Mouse (Mus musculus) heart, embryonic 10.5 days (tissue): ENCODE measurements around the gene Kank2. TPM values are rescaled to one million over a fixed set of nuclear protein-coding genes. Genes with fewer than 3 reads are reported as not detected.
"Not testable (repeated sequence)": the region's sequence is repeated elsewhere in the genome, so short reads cannot be mapped to it uniquely, and the experiment has no call there.

Experiments
- DNase-seq: peaks from one replicate; pipeline ENCODE4 v3.0.0-alpha.2; 2017; ENCODE audit warnings: low spot score
- H3K27ac ChIP-seq: fragments of 300-500 bp; sonication (generic); 2 replicates; pipeline ENCODE4 v1.5.1; 2016; ENCODE audit warnings: mild to moderate bottlenecking
- H3K27me3 ChIP-seq: fragments of 300-500 bp; sonication (generic); 2 replicates; pipeline ENCODE4 v1.6.1; 2016; ENCODE audit warnings: mild to moderate bottlenecking; ENCODE audit not compliant: poor library complexity, insufficient read depth, severe bottlenecking
- H3K36me3 ChIP-seq: fragments of 300-500 bp; sonication (generic); 2 replicates; pipeline ENCODE4 v1.6.1; 2016; ENCODE audit warnings: mild to moderate bottlenecking, moderate library complexity
- H3K4me1 ChIP-seq: fragments of 300-500 bp; sonication (generic); 2 replicates; pipeline ENCODE4 v1.6.1; 2016; ENCODE audit warnings: mild to moderate bottlenecking
- H3K4me3 ChIP-seq: fragments of 300-500 bp; sonication (generic); 2 replicates; pipeline ENCODE4 v1.5.1; 2016; ENCODE audit warnings: mild to moderate bottlenecking, moderate library complexity
- H3K9me3 ChIP-seq: fragments of 300-500 bp; sonication (generic); 2 replicates; pipeline ENCODE4 v1.6.1; 2016; ENCODE audit warnings: mild to moderate bottlenecking, moderate library complexity
- WGBS: fragments of 180-500 bp; shearing (Covaris S2); methylation state at CpG from one replicate; pipeline ENCODE4 v1.1.7; 2016; 5-methylcytosine and 5-hydroxymethylcytosine counted together
- polyA plus RNA-seq: library from polyadenylated mRNA; unstranded; fragments of >200 nt; fragmentation: Nextera tagmentation; extraction: Ambion mirVana; gene quantifications from 2 replicates; pipeline ENCODE4 v1.2.1, GENCODE M21; 2016

Kank2 gene
- polyA plus RNA-seq, 1 experiment from 2014 or later: 16.9 TPM

GRCm38 (mm10) chr9:21791861-21792260, 6.7 kb downstream of the Kank2 start:
- peaks cover 87% of the 10 kb centered on the region for H3K36me3 ChIP-seq
- no peaks in the 10 kb centered on the region for H3K27me3 ChIP-seq
- WGBS: 61% methylated on average over 8 of the region's 8 CpGs
- H3K9me3 ChIP-seq: no peaks in the 10 kb centered on the region
- 0 out of 2 replicates have a peak overlapping the region, but pooled peaks have one; percentile 9 for H3K4me3 ChIP-seq
- no peak for DNase-seq
- H3K27ac ChIP-seq: peak overlapping the region; percentile 65
- peaks cover 52% of the 10 kb centered on the region for H3K4me1 ChIP-seq

GRCm38 (mm10) chr9:21788234-21788633, 10.3 kb downstream of the Kank2 start:
- peaks cover 28% of the 10 kb centered on the region for H3K4me1 ChIP-seq
- no peak overlapping the region for H3K27ac ChIP-seq
- DNase-seq: no peak
- no peaks in the 10 kb centered on the region for H3K27me3 ChIP-seq
- WGBS: 86% methylated on average over 9 of the region's 9 CpGs
- no peaks in the 10 kb centered on the region for H3K9me3 ChIP-seq
- H3K36me3 ChIP-seq: peaks cover 92% of the 10 kb centered on the region
- H3K4me3 ChIP-seq: no peak overlapping the region

GRCm38 (mm10) chr9:21787654-21788053, 10.9 kb downstream of the Kank2 start:
- Histone ChIP-seq H3K9me3 (no peaks in the 10 kb centered on the region), H3K4me3 (no peak overlapping the region), H3K27ac (no peak overlapping the region; the same call in 1 of the 2 replicates), H3K27me3 (no peaks in the 10 kb centered on the region), H3K36me3 (peaks cover 89% of the 10 kb centered on the region), H3K4me1 (peaks cover 25% of the 10 kb centered on the region)
- DNase-seq: no peak
- WGBS: 84% methylated on average over 5 of the region's 5 CpGs

- Histone ChIP-seq H3K27ac (no peak overlapping the region; the same call in 1 of the 2 replicates), H3K4me3 (no peak overlapping the region), H3K27me3 (no peaks in the 10 kb centered on the region), H3K9me3 (no peaks in the 10 kb centered on the region), H3K36me3 (peaks cover 89% of the 10 kb centered on the region), H3K4me1 (peaks cover 23% of the 10 kb centered on the region)
- DNase-seq: no peak
- 6% methylated on average over 6 of the region's 6 CpGs for WGBS
Measured at GRCm38 (mm10) chr9:21786906-21787305, 11.6 kb downstream of the Kank2 start.

- not testable (repeated sequence) for H3K27me3 ChIP-seq, H3K27ac ChIP-seq, DNase-seq, H3K4me3 ChIP-seq, H3K9me3 ChIP-seq
- peaks cover 89% of the 10 kb centered on the region for H3K36me3 ChIP-seq
- H3K4me1 ChIP-seq: peaks cover 17% of the 10 kb centered on the region
- WGBS: 65% methylated on average over 2 of the region's 2 CpGs
Measured at GRCm38 (mm10) chr9:21786309-21786708, 12.2 kb downstream of the Kank2 start.

GRCm38 (mm10) chr9:21784517-21785307, 13.8 kb downstream of the Kank2 start:
- 88% methylated on average over 7 of the region's 7 CpGs for WGBS
- Histone ChIP-seq H3K9me3 (no peaks in the 10 kb centered on the region), H3K36me3 (peaks cover 91% of the 10 kb centered on the region), H3K27ac (no peak overlapping the region), H3K4me1 (peaks cover 13% of the 10 kb centered on the region), H3K27me3 (no peaks in the 10 kb centered on the region), H3K4me3 (no peak overlapping the region)
- no peak for DNase-seq

GRCm38 (mm10) chr9:21781657-21782468, 16.7 kb downstream of the Kank2 start:
- H3K27ac ChIP-seq: 0 out of 2 replicates have a peak overlapping the region, but pooled peaks have one; percentile 29
- DNase-seq: no peak
- no peaks in the 10 kb centered on the region for H3K9me3 ChIP-seq
- no peak overlapping the region for H3K4me3 ChIP-seq
- peaks cover 7% of the 10 kb centered on the region for H3K4me1 ChIP-seq
- peaks cover 91% of the 10 kb centered on the region for H3K36me3 ChIP-seq
- WGBS: 61% methylated on average over 15 of the region's 15 CpGs
- no peaks in the 10 kb centered on the region for H3K27me3 ChIP-seq

- peaks cover 6% of the 10 kb centered on the region; the same call in 1 of the 2 replicates for H3K4me1 ChIP-seq
- WGBS: 89% methylated on average over 3 of the region's 3 CpGs
- peaks cover 91% of the 10 kb centered on the region for H3K36me3 ChIP-seq
- H3K27ac ChIP-seq: no peak overlapping the region
- H3K4me3 ChIP-seq: no peak overlapping the region
- DNase-seq: no peak
- no peaks in the 10 kb centered on the region for H3K27me3 ChIP-seq
- no peaks in the 10 kb centered on the region for H3K9me3 ChIP-seq
Measured at GRCm38 (mm10) chr9:21777726-21778125, 20.8 kb downstream of the Kank2 start.

GRCm38 (mm10) chr9:21774353-21774752, 24.2 kb downstream of the Kank2 start:
- DNase-seq: no peak
- no peak overlapping the region for H3K27ac ChIP-seq
- H3K36me3 ChIP-seq: peaks cover 89% of the 10 kb centered on the region
- no peaks in the 10 kb centered on the region for H3K9me3 ChIP-seq
- no peak overlapping the region for H3K4me3 ChIP-seq
- WGBS: 88% methylated on average over 16 of the region's 16 CpGs
- H3K27me3 ChIP-seq: no peaks in the 10 kb centered on the region
- peaks cover 7% of the 10 kb centered on the region for H3K4me1 ChIP-seq

- not testable (repeated sequence) for H3K4me3 ChIP-seq, DNase-seq, H3K27ac ChIP-seq, H3K27me3 ChIP-seq, H3K9me3 ChIP-seq
- WGBS: 92% methylated on average over 5 of the region's 5 CpGs
- Histone ChIP-seq H3K4me1 (peaks cover 17% of the 10 kb centered on the region), H3K36me3 (peaks cover 89% of the 10 kb centered on the region)
Measured at GRCm38 (mm10) chr9:21773396-21773795, 25.1 kb downstream of the Kank2 start.

GRCm38 (mm10) chr9:21769558-21770183, 28.9 kb downstream of the Kank2 start:
- Histone ChIP-seq H3K36me3 (peaks cover 80% of the 10 kb centered on the region), H3K4me3 (no peak overlapping the region), H3K27me3 (no peaks in the 10 kb centered on the region), H3K4me1 (peaks cover 25% of the 10 kb centered on the region), H3K27ac (peak overlapping the region; percentile 49; the same call in 1 of the 2 replicates), H3K9me3 (no peaks in the 10 kb centered on the region)
- DNase-seq: no peak
- 68% methylated on average over 26 of the region's 26 CpGs for WGBS

- H3K27ac ChIP-seq: peak overlapping the region; percentile 73
- DNase-seq: no peak
- H3K4me3 ChIP-seq: no peak overlapping the region
- peaks cover 70% of the 10 kb centered on the region for H3K36me3 ChIP-seq
- H3K4me1 ChIP-seq: peaks cover 30% of the 10 kb centered on the region
- WGBS: 47% methylated on average over 13 of the region's 13 CpGs
- H3K27me3 ChIP-seq: no peaks in the 10 kb centered on the region
- H3K9me3 ChIP-seq: no peaks in the 10 kb centered on the region
Measured at GRCm38 (mm10) chr9:21768511-21769411, 29.8 kb downstream of the Kank2 start.
